Mouse (Mus musculus) fat pad, adult 2 months (tissue): ENCODE measurements around the gene Lep.

Experiments
- DNase-seq: peaks from one replicate; pipeline ENCODE4 v3.0.0-alpha.2; 2011; ENCODE audit warnings: low read depth, low spot score; ENCODE audit errors: extremely low read depth

Lep gene

DNA sequence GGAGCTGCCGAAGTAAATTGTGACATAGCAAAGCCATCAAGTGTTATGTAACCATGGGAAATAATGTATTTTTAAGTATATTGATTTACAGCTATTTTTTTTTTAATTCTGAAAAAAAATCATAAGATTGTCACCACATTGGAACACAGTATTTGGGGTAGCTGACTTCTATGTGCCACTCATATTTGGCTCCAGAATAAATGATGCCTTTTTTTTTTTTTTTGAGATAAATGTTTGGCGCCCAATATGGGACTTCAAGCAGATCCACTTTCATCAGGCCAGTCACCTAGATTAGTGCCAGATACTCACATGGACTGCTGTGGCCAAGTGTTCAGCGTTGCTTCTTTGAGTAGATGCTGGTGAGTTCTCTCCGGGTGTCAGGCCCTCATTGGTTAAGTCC is 51.5 kb downstream of the Lep start:
- no peak for DNase-seq

DNA sequence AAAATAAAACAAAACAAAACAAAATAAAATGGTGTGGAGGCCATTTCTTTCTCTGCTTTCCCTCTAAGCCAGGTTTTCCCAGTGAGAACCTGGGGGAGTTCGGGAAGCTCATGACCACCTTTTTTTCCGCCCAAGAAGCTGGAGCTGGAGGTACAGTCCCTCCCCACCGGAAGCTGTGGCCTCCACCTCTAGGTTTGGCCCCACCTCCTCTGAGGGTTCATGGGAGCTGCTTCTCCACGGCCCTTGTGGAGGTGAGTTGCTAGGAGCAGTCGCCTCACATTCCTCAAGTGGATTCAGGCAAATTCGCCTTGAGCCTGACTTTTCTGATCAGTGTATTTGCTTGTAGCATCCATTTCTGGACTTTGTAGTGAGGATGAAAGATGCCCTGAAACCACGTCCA is 55.7 kb downstream of the Lep start:
- DNase-seq: no peak

DNA sequence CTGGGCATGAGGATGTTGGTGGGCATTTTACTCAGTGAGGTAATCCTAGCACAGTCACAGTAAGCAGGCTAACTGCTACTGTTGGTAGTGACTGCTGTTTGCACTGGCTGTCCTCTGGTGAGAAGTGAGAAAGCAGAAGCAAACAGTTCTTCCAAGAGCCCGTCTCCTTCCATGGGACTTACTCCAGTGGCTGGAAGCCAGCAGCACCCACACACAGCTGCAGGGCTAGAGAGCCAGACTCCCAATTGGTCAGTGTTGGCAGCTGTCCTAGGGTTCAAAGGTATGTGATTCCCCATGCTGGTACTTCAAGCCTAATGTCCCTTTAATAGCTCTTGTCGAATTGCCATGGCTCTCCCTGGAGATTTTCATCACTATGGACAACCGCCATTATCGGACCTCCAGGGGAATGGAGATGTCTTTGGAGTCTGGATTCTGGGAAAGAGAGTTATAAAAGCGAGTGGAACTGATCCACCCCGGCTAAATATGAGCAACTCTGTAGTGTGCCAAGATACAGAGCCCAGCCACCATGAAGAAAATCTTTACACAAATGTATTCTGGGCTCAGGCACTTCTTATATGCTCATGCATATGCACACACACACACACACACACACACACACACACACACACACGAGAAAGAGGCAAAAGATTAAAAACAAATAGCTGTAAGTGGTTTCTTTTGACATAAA is 57.5 kb downstream of the Lep start:
- peak; percentile 13 for DNase-seq

DNA sequence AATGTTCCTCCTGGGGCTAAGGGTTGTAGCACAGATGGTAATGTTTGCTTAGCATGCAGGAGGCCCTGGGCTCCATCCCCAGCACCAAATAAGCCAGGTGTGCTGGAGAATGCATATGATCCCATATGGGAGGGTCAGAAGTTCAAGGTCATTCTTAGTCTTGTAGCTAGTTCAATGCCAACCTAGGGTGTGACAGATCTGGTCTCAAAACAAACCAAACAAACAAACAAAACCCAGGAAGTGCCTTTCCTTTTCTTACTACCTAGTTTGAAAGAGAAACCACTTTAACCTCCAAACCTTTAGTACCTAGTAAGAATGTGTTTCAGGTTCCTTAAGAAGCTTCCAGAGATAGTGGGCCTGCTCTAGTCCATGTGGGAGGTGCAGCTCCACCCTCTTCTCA is 58.2 kb downstream of the Lep start:
- no peak for DNase-seq

DNA sequence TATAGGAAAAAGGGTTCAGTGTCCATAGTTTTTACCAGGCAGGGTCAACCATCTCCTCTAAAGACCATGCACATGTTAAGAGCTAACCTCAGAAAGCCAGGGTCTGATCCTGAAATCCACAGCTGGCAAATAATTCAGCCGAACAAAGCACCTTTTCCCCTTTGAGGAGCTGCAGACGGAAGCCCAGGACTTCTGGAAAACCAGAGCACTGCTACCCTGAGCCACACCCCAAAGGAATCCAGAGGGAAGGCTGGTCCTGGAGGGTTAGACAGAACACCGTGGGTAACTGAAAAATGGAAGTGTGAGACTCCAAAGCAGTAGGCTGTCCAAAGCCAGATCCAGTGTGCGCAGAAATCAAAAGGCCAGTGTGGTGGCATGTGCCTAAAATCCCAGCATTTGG is 58.9 kb downstream of the Lep start:
- no peak for DNase-seq

DNA sequence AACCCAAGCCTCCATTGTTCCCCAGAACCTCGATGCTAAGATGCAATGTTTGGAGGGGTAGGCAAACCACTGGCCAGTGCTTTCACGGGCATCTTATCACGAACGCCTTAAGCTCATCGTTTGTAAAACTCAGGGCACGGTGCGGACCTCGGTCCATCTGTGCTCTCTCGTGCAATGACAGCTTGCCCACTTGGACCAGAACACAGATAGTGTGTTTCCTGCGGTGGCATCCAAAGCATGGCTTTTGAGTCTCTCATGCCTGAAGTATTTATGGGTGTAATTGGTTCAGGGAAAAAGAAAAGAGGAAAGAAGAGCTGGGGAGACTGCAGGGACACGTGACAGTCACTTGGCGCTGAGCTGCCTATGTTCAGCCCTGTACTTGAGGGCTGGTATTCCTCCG is 60.0 kb downstream of the Lep start:
- DNase-seq: no peak
